Mouse (Mus musculus): ENCODE measurements around the gene Mmp11. TPM values are rescaled to one million over a fixed set of nuclear protein-coding genes. Genes with fewer than 3 reads are reported as not detected.

Gene Mmp11
- total and polyA plus RNA-seq, 3 experiments = 0.99 to 1.1 TPM; not detected in 1

- DNase-seq (ENCODE audit: extremely low read depth) = no peak
- in situ Hi-C loops (cut with MboI; ENCODE audit: low pct_ligation_motif_present, low pct_unique_long_range_greater_than_20kb, low sequenced_read_pairs) = no loop called here
- Histone ChIP-seq H3K4me2 (ENCODE audit: insufficient read depth, low read depth, poor library complexity, severe bottlenecking) (no peak overlapping the region), H3K79me2 (replicated peaks; ENCODE audit: control insufficient read depth, extremely low read depth, insufficient read depth, poor library complexity, severe bottlenecking) (peaks cover 31% of the 10 kb centered on the region), H3K27ac (ENCODE audit: insufficient read depth, low read depth) (no peak overlapping the region), H3K4me3 (replicated peaks in 1 of 3; ENCODE audit: low read depth in 2 of 3, low read length in 2 of 3, poor library complexity in 1 of 3) (no peak overlapping the region), H3K36me3 (replicated peaks in 1 of 2; ENCODE audit: control insufficient read depth in 1 of 2, insufficient read depth in 1 of 2, low read length in 1 of 2) (peaks cover 46 to 84% of the 10 kb centered on the region in 2 experiments), H3K4me1 (ENCODE audit: control insufficient read depth in 1 of 2, insufficient read depth in 2 of 2) (peaks cover 3 to 25% of the 10 kb centered on the region in 2 experiments; a peak in 3 of 4 replicates), H3K9ac (ENCODE audit: insufficient read depth, low read depth) (no peak overlapping the region), H3K9me3 (replicated peaks; ENCODE audit: low read length) (no peaks in the 10 kb centered on the region), H3K27me3 (replicated peaks) (no peaks in the 10 kb centered on the region)
- dilution Hi-C loops (cut with MboI; ENCODE audit: extremely low pct_ligation_motif_present, extremely low pct_unique_long_range_greater_than_20kb, low sequenced_read_pairs) = no loop called here
- TF ChIP-seq MYC (IDR thresholded peaks at IDR 0.05; ENCODE audit: low read depth, low read length) = no peak
- no peak for TF ChIP-seq JUND (conservative IDR thresholded peaks at IDR 0.05; ENCODE audit: low read depth, low read length)
- TF ChIP-seq CTCF (conservative IDR thresholded peaks at IDR 0.05 in 1 of 2, IDR thresholded peaks at IDR 0.05 in 1 of 2; ENCODE audit: low read depth in 2 of 2, low read length in 2 of 2) = no peak
- TF ChIP-seq SIN3A (IDR thresholded peaks at IDR 0.05; ENCODE audit: low read length) = no peak
- TF ChIP-seq KAT2A (IDR thresholded peaks at IDR 0.05; ENCODE audit: insufficient replicate concordance, low read length) = no peak
- no peak for TF ChIP-seq ZMIZ1 (IDR thresholded peaks at IDR 0.05; ENCODE audit: low read depth, low read length)
- no peak for TF ChIP-seq E2F4 (IDR thresholded peaks at IDR 0.05; ENCODE audit: insufficient replicate concordance, low read depth, low read length)
- TF ChIP-seq PAX5 (IDR thresholded peaks at IDR 0.05; ENCODE audit: low read length) = no peak
- TF ChIP-seq MAFK (IDR thresholded peaks at IDR 0.05; ENCODE audit: insufficient replicate concordance, low read length) = no peak
- TF ChIP-seq ETS1 (conservative IDR thresholded peaks at IDR 0.05; ENCODE audit: low read depth, low read length) = no peak
- TF ChIP-seq ZKSCAN1 (IDR thresholded peaks at IDR 0.05; ENCODE audit: borderline replicate concordance, low read depth, low read length) = no peak
- TF ChIP-seq RAD21 (IDR thresholded peaks at IDR 0.05; ENCODE audit: low read depth, low read length) = no peak
- TF ChIP-seq USF2 (conservative IDR thresholded peaks at IDR 0.05; ENCODE audit: low read depth, low read length) = no peak
- TF ChIP-seq IRF4 (IDR thresholded peaks at IDR 0.05; ENCODE audit: low read depth, low read length) = no peak
- TF ChIP-seq CHD2 (IDR thresholded peaks at IDR 0.05; ENCODE audit: low read length) = no peak
- no peak for TF ChIP-seq NELFE (IDR thresholded peaks at IDR 0.05; ENCODE audit: low read depth, low read length)
- no peak for TF ChIP-seq JUN (IDR thresholded peaks at IDR 0.05; ENCODE audit: insufficient read depth, low read depth, low read length)
- TF ChIP-seq ZC3H11A (IDR thresholded peaks at IDR 0.05; ENCODE audit: low read depth, low read length) = no peak
- TF ChIP-seq MAZ (IDR thresholded peaks at IDR 0.05; ENCODE audit: low read depth, low read length) = no peak
Measured at GRCm38 (mm10) chr10:75915557-75915956, 20.7 kb downstream of the Mmp11 start.

GRCm38 (mm10) chr10:75913013-75913589, 23.2 kb downstream of the Mmp11 start:
- DNase-seq (ENCODE audit: extremely low read depth) = no peak
- dilution Hi-C loops (cut with MboI; ENCODE audit: extremely low pct_ligation_motif_present, extremely low pct_unique_long_range_greater_than_20kb, low sequenced_read_pairs) (no loop called here), in situ Hi-C loops (cut with MboI; ENCODE audit: low pct_ligation_motif_present, low pct_unique_long_range_greater_than_20kb, low sequenced_read_pairs) (no loop called here)
- Histone ChIP-seq H3K9ac (ENCODE audit: insufficient read depth, low read depth) (no peak overlapping the region), H3K27me3 (replicated peaks) (no peaks in the 10 kb centered on the region), H3K9me3 (replicated peaks; ENCODE audit: low read length) (no peaks in the 10 kb centered on the region), H3K27ac (ENCODE audit: insufficient read depth, low read depth) (no peak overlapping the region), H3K4me2 (ENCODE audit: insufficient read depth, low read depth, poor library complexity, severe bottlenecking) (no peak overlapping the region), H3K79me2 (replicated peaks; ENCODE audit: control insufficient read depth, extremely low read depth, insufficient read depth, poor library complexity, severe bottlenecking) (peaks cover 6% of the 10 kb centered on the region), H3K36me3 (replicated peaks in 1 of 2; ENCODE audit: control insufficient read depth in 1 of 2, insufficient read depth in 1 of 2, low read length in 1 of 2) (peaks cover 60 to 85% of the 10 kb centered on the region in 2 experiments), H3K4me1 (ENCODE audit: control insufficient read depth in 1 of 2, insufficient read depth in 2 of 2) (peaks cover 0 to 7% of the 10 kb centered on the region in 2 experiments; a peak in 1 of 4 replicates), H3K4me3 (replicated peaks in 1 of 3; ENCODE audit: low read depth in 2 of 3, low read length in 2 of 3, poor library complexity in 1 of 3) (no peak overlapping the region)
- TF ChIP-seq CHD1 (IDR thresholded peaks at IDR 0.05; ENCODE audit: low read depth, low read length) (no peak), JUN (IDR thresholded peaks at IDR 0.05; ENCODE audit: insufficient read depth, low read depth, low read length) (no peak), GABPA (IDR thresholded peaks at IDR 0.05; ENCODE audit: insufficient replicate concordance, low read depth, low read length) (no peak), NRF1 (IDR thresholded peaks at IDR 0.05; ENCODE audit: low read depth, low read length) (no peak), MAZ (IDR thresholded peaks at IDR 0.05; ENCODE audit: low read depth, low read length) (no peak), POLR2AphosphoS2 (IDR thresholded peaks at IDR 0.05; ENCODE audit: low read depth, low read length) (no peak), MEF2A (IDR thresholded peaks at IDR 0.05; ENCODE audit: borderline replicate concordance, low read depth, low read length) (no peak)
